Mouse (Mus musculus) neural tube, embryonic 12.5 days (tissue): ENCODE data around the gene Rhog. TPM values are rescaled to one million over a fixed set of nuclear protein-coding genes. Genes with fewer than 3 reads are reported as not detected.

Experiments
- ATAC-seq: fragments of 200-750 bp; cut with Nextera tagmentation; 2 replicates; pipeline ENCODE4 v1.8.0; 2017; ENCODE audit warnings: low read depth, mild to moderate bottlenecking, moderate TSS enrichment, moderate library complexity; ENCODE audit not compliant: low FRiP score
- H3K27ac ChIP-seq: fragments of 300-500 bp; sonication (generic); 2 replicates; pipeline ENCODE4 v1.5.1; 2016
- H3K27me3 ChIP-seq: fragments of 300-500 bp; sonication (generic); replicated peaks from 2 replicates; pipeline ENCODE4 v1.6.1; 2016; ENCODE audit warnings: mild to moderate bottlenecking
- H3K36me3 ChIP-seq: fragments of 300-500 bp; sonication (generic); 2 replicates; pipeline ENCODE4 v1.6.1; 2016; ENCODE audit warnings: mild to moderate bottlenecking
- H3K4me1 ChIP-seq: fragments of 300-500 bp; sonication (generic); 2 replicates; pipeline ENCODE4 v1.6.1; 2016
- H3K4me2 ChIP-seq: fragments of 300-500 bp; sonication (generic); replicated peaks from 2 replicates; pipeline ENCODE4 v1.6.1; 2016; ENCODE audit warnings: mild to moderate bottlenecking
- H3K4me3 ChIP-seq: fragments of 300-500 bp; sonication (generic); 2 replicates; pipeline ENCODE4 v1.5.1; 2016
- H3K9ac ChIP-seq: fragments of 300-500 bp; sonication (generic); 2 replicates; pipeline ENCODE4 v1.6.1; 2016; ENCODE audit warnings: mild to moderate bottlenecking
- H3K9me3 ChIP-seq: fragments of 300-500 bp; sonication (generic); 2 replicates; pipeline ENCODE4 v1.6.1; 2016; ENCODE audit warnings: mild to moderate bottlenecking
- WGBS: fragments of 180-500 bp; shearing (Covaris S2); methylation state at CpG from one replicate; pipeline ENCODE4 v1.1.7; 2016; 5-methylcytosine and 5-hydroxymethylcytosine counted together
- polyA plus RNA-seq: library from polyadenylated mRNA; unstranded; fragments of >200 nt; fragmentation: Nextera tagmentation; extraction: Ambion mirVana; gene quantifications from 2 replicates; pipeline ENCODE4 v1.2.1, GENCODE M21; 2016

The Rhog gene
- polyA plus RNA-seq, 1 experiment from 2014 or later, result 28.2 TPM

DNA sequence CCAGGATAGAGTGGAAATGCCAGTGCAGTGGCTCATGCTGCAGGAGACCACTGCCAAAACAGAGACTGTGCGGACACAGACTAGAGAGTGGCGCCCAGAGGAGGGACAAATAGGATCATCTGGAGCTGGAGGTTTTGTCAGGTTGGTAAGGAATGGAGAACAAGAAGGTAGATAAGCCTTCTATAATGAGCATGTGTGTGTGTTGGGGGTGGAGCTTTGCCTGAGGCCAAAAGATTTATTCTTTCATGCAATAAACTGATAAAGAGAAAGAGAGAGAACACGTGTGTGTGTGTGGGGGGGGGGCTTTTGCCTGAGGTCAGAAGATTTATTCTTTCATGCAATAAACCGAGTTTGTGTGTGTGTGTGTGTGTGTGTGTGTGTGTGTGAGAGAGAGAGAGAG lies 22.8 kb downstream of the Rhog start:
- no peak for ATAC-seq
- Histone ChIP-seq H3K4me1 (no peaks in the 10 kb centered on the region), H3K4me3 (no peak overlapping the region), H3K9ac (no peak overlapping the region), H3K4me2 (no peak overlapping the region), H3K9me3 (no peaks in the 10 kb centered on the region), H3K27me3 (no peaks in the 10 kb centered on the region), H3K27ac (no peak overlapping the region), H3K36me3 (peaks cover 25% of the 10 kb centered on the region)
- WGBS, result 79% methylated on average over 4 of the region's 4 CpGs

DNA sequence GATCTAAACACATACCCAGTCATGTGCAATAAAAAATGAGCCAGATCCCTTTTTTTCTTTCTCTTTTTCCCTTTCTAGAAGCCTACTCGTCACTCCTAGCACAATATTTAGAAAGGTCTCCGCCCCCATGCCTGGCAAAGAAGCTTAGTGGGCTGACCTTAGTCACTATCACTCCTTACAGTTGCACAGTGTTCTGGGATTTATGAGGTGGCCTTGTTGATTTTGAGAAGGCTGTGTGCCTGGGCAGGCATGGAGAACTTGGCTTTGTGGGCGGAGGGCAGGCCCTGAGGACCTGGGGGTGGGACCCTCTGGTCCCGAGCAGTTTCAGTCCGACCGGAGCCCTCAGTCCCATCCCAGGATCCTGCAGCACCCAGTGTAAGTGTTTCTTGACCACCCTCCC lies 26.0 kb downstream of the Rhog start:
- 93% methylated on average over 6 of the region's 6 CpGs for WGBS
- Histone ChIP-seq H3K36me3 (peaks cover 6% of the 10 kb centered on the region; the same call in 1 of the 2 replicates), H3K9me3 (no peaks in the 10 kb centered on the region)

DNA sequence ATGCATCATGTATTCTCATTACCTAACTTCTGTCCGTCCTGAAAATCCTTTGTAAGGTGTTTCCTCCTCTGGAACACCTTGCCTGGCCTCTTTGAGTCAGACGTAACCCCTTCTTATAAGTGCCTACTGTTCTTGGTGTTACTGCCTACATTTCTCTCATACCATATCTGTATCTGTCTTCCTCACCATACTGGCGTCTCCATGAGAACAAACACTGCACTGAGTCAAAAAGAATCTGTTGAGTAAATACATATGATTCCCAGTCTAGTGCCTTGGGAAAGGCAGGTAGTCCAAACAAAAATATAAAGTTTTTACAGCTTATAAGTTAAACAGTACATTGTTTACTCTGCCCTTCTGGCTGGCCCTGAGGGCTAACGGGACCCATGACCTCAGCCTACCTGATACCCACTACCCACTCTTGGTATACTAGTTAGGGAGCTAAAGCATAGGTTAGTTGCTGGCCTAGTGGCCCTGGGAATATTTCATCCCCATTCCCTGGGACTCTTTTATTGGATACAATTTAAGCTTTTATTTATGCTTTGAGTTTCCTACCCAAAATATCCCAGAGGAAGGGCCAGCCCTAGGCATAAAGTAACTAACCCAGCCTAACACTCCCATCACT lies 27.7 kb downstream of the Rhog start:
- Histone ChIP-seq H3K27ac (no peak overlapping the region), H3K9ac (no peak overlapping the region), H3K4me3 (no peak overlapping the region), H3K9me3 (no peaks in the 10 kb centered on the region), H3K4me1 (no peaks in the 10 kb centered on the region), H3K27me3 (no peaks in the 10 kb centered on the region), H3K36me3 (peaks cover 6% of the 10 kb centered on the region; the same call in 1 of the 2 replicates), H3K4me2 (no peak overlapping the region)
- ATAC-seq, result no peak
- WGBS, result 95% methylated on average over 4 of the region's 4 CpGs

More for the DNA sequence above, 26.0 kb downstream of the Rhog start:
- Histone ChIP-seq H3K27me3 (no peaks in the 10 kb centered on the region), H3K27ac (no peak overlapping the region), H3K4me2 (no peak overlapping the region), H3K9ac (no peak overlapping the region), H3K4me3 (no peak overlapping the region), H3K4me1 (no peaks in the 10 kb centered on the region)
- no peak for ATAC-seq

DNA sequence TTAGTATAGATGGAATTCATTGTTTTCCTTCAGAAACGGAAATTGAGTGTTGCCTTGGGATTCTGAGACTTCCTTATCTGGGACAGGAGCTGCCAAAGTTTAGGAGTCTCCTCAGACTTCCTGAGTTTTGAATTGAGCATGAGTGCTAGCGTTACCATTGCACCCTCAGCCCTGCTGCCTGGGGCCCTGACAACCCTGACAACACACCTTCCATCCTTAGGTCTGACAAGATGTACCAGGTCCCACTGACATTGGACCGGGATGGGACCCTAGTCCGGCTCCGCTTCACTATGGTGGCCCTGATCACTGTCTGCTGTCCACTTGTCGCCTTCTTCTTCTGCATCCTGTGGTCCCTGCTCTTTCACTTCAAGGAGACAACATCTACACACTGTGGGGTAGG lies 29.8 kb downstream of the Rhog start:
- Histone ChIP-seq H3K9ac (no peak overlapping the region), H3K4me1 (peaks cover 4% of the 10 kb centered on the region; the same call in 1 of the 2 replicates), H3K27me3 (no peaks in the 10 kb centered on the region), H3K36me3 (peaks cover 6% of the 10 kb centered on the region; the same call in 1 of the 2 replicates), H3K4me3 (no peak overlapping the region), H3K9me3 (no peaks in the 10 kb centered on the region), H3K4me2 (no peak overlapping the region), H3K27ac (no peak overlapping the region)
- WGBS, result 93% methylated on average over 6 of the region's 6 CpGs
- no peak for ATAC-seq

DNA sequence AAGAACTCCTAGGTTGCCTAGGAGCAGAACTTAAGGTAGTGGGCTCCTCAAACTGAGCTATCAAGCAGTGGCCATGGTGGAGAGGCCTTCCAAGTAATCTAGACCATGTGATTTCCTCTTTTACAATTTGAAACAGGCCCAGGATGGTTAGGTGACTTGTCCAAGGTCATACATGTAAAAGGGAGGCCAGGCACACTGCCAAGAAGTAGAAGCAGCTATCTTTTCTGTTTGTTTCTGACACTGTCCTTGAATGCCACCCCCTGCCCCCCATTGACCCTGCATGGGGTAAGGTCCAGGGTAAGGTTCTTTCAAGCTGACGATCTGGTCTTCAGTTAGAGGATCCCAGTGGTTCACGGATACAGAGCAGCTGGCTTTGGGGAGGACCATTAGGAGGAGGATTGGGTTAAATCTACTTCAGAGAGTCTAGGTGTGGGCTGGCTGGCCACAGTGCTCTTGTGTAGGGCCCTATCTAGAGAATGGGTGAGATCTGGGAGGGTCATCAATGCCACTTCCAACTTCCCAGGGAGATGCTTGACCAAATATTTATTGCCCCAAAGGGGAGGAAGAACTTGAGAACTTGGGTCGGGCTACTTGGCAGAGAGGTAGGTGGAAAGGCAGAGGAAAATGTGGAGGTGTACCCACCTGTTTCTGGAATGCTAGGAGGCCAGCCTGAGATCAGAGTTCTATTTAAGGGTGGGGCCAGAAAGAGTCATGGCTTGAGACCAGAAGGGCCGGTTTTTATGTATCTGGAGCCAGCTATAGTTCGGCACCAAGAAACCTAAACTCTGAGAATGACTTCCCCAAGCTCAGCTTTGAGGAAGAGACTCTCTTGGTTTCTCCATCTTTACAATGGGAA lies 31.7 kb downstream of the Rhog start:
- H3K4me1 ChIP-seq, result peaks cover 4% of the 10 kb centered on the region; the same call in 1 of the 2 replicates
- H3K9me3 ChIP-seq, result no peaks in the 10 kb centered on the region
- no peak overlapping the region for H3K9ac ChIP-seq
- 90% methylated on average over 5 of the region's 5 CpGs for WGBS
- ATAC-seq, result no peak
- H3K4me3 ChIP-seq, result no peak overlapping the region
- H3K27me3 ChIP-seq, result no peaks in the 10 kb centered on the region
- H3K27ac ChIP-seq, result no peak overlapping the region
- peaks cover 2% of the 10 kb centered on the region; the same call in 1 of the 2 replicates for H3K36me3 ChIP-seq
- H3K4me2 ChIP-seq, result no peak overlapping the region; the same call in 1 of the 2 replicates

DNA sequence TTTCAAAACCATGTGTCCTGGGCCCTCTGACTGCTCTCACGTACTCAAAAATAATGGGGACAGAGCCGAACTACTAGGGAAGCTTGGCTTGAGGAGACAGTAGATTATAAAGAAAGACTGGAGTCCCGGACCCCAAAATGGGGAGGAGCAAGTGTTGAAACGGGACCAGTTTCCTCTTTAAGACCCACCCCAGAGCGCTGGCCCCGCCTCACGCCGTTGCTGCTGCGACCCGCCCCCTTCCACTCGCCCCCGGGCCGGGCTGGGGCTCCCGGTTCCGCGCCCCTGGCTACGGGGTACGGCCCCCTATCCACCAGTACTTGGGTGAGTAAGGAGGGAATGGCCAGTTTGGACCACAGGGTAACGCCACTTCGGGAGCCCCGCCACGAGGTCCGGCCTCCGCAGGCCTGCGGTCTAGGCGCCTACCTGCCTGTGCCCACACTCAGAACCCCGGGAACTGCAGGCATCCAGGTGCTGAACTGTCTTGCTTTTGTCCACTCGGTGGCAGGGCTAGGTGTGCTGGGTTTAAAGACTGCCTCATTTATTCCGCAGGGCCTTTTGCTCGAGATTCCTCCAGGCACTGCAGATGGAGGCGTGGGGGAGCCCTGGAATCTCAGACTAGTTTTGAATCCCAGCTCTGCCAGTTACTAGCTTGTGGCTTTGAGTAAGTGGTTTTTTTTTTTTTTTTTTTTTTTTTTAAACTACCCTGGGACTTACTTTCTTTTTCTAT lies 32.9 kb downstream of the Rhog start:
- ATAC-seq, result peak; percentile 83
- Histone ChIP-seq H3K9me3 (no peaks in the 10 kb centered on the region), H3K4me3 (peak overlapping the region; percentile 61), H3K27me3 (no peaks in the 10 kb centered on the region), H3K4me1 (peaks cover 4% of the 10 kb centered on the region; the same call in 1 of the 2 replicates), H3K4me2 (peak overlapping the region; percentile 78), H3K27ac (no peak overlapping the region), H3K9ac (peak overlapping the region; percentile 68), H3K36me3 (no peaks in the 10 kb centered on the region)
- WGBS, result 2% methylated on average over 31 of the region's 31 CpGs

DNA sequence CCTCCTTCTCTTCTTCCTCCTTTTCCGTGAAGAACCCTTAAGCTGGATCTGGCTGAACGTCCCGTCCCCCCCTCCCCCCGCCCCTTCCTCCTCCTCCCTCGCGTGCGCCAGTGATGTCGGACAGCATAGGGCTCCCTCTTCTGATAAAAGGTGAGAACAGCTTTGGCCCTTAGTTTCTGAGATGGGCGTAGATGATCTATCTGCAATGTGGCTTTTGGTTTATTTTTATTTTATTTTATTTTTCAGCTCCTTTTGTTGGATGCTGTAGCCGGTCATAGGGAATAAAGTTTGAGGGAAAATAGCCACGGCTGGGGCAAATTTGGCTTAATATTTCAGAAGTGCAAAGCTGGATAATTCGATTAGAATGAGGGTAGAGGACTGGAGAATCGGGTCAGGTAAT lies 33.5 kb downstream of the Rhog start:
- under 1% methylated on average over 10 of the region's 13 CpGs for WGBS
- H3K4me2 ChIP-seq, result peak overlapping the region; percentile 78
- H3K36me3 ChIP-seq, result no peaks in the 10 kb centered on the region
- H3K4me1 ChIP-seq, result peaks cover 4% of the 10 kb centered on the region; the same call in 1 of the 2 replicates
- H3K9ac ChIP-seq, result peak overlapping the region; percentile 68
- no peaks in the 10 kb centered on the region for H3K9me3 ChIP-seq
- H3K27me3 ChIP-seq, result no peaks in the 10 kb centered on the region
- H3K27ac ChIP-seq, result no peak overlapping the region
- peak overlapping the region; percentile 61 for H3K4me3 ChIP-seq
- ATAC-seq, result peak; percentile 76; the same call in 1 of the 2 replicates

DNA sequence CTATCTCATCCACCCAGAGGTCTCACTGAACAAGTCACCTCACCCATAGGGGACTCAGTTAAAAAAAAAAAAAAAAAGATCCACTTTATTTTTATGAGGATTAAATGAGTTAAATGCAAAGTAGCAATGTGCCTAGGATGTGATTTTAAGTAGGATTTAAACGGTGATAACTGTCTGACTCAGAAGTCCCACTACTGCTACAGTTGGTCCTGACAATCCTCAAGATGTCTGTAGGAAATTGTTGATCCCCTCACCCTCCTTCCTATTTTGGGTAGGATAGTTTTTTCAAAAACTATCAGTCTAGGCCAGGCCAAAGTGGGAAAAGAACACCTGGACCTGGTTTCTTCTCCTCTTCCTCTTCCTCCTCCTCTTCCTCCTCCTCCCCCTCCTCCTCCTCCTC lies 34.0 kb downstream of the Rhog start:
- Histone ChIP-seq H3K4me2 (peak overlapping the region; percentile 78), H3K27me3 (no peaks in the 10 kb centered on the region), H3K4me3 (0 out of 2 replicates have a peak overlapping the region, but pooled peaks have one; percentile 20), H3K9ac (no peak overlapping the region), H3K4me1 (peaks cover 4% of the 10 kb centered on the region; the same call in 1 of the 2 replicates), H3K36me3 (no peaks in the 10 kb centered on the region), H3K9me3 (no peaks in the 10 kb centered on the region), H3K27ac (no peak overlapping the region)
- ATAC-seq, result no peak
- WGBS, result 70% methylated on average over 1 of the region's 1 CpGs

DNA sequence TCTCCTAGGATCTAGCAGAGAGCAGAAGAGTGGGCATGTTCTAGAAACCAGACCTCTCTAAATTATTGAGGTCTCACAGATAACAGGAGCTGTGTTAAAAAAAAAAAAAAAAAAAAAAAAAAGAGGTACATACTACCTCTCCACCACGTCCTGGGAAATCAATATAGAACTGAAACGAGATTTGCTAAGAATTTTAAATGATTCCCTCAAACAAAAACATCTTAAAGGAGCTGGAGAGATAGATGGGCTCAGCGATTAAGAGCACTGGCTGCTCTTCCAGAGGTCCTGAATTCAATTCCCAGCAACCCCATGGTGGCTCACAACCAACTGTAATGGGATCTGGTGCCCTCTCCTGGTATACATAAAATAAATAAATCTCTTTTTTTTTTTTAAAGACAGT lies 44.8 kb downstream of the Rhog start:
- H3K9me3 ChIP-seq, result no peaks in the 10 kb centered on the region
- H3K4me2 ChIP-seq, result peak overlapping the region; percentile 59
- peak overlapping the region; percentile 65; the same call in 1 of the 2 replicates for H3K27ac ChIP-seq
- ATAC-seq, result no peak
- H3K36me3 ChIP-seq, result no peaks in the 10 kb centered on the region
- peak overlapping the region; percentile 68 for H3K4me3 ChIP-seq
- peaks cover 4% of the 10 kb centered on the region for H3K4me1 ChIP-seq
- 70% methylated on average over 3 of the region's 3 CpGs for WGBS
- H3K27me3 ChIP-seq, result no peaks in the 10 kb centered on the region
- peak overlapping the region; percentile 39; the same call in 1 of the 2 replicates for H3K9ac ChIP-seq

DNA sequence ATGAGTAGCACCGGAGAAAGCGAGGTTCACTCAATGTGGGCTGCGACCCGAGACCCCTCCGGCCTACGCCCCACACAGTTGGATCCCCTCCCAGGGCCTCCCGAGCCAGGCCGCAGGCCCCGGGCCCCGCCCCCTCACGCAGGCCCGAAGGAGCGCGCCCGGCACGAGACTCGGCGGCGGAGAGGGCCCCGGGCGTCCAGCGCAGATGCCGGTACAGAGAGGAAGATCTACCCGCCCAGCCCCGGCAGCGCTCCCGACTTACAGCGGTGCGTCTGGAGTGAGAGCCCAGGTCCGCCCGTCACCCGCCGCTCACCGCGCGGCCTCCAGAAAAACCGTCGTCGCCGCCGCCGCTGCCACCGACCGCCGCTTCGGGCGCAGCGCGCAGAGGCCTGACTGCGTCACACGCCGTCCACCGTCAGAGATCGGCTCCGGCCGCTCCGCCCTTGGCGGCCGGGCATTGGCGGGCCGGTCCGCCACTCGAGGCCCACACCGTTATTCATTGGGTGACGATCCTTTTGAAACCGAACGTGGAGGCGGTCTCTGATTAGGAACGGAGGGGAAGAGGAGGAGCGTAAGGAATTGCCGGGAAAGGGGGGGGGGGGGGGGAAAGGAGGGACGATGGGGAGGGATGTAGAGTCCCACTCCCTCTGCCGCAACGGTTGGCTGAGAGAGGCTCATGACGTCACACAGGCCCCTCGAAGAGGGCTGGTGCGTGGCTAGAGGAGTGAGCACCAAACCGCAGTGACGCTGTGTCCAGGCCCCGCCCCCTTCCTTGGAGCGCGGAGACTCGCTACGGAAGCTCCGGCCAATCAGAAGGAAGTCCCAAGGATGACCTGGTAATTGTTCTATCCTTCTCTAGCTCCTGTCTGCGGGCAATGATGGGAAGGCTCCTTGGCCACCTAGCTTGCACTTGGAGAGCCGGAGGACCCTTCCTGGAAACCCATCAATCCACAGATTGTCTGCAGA lies 45.8 kb downstream of the Rhog start, which contains the start of the genes Nup98 and Pgap2:
Gene Nup98, minus strand, starts transcription at position 421 of the 966 bp plus-strand sequence.
Gene Pgap2, plus strand, starts transcription at position 453 of the 966 bp plus-strand sequence.
- Histone ChIP-seq H3K36me3 (no peaks in the 10 kb centered on the region), H3K4me1 (peaks cover 4% of the 10 kb centered on the region), H3K27me3 (no peaks in the 10 kb centered on the region), H3K4me3 (peak within 1 kb of the TSS; percentile 68), H3K27ac (peak within 1 kb of the TSS; percentile 82), H3K9me3 (no peaks in the 10 kb centered on the region), H3K4me2 (peak within 1 kb of the TSS; percentile 82), H3K9ac (peak within 1 kb of the TSS; percentile 87)
- peak; percentile 99 for ATAC-seq
- under 1% methylated on average over 84 of the region's 87 CpGs for WGBS

DNA sequence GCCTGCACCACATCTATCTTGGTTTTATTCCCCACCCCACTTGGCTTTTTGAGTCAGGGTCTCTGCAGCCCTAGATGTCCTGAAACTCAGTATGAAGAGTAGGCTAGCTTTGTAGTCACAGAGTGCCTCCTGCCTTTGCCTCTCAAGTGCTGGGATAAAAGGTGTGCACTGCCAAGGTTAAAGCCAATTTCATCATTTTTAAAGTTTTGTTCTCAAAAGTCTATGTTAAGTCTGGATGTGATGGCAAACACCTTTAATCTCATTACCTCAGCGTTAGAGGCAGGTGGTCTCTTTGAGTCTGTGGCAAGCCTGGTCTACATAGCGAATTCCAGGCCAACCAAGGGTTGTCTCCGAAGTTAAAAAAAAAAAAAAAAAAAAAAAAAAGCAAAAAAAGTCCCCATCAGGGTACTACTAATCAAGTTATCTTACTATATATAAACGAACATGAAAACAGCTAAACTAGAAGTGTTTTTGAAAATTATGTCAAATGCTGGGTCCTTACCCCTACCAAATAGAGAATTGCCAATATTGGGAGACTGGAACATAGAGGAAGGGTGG lies 47.0 kb downstream of the Rhog start:
- peak overlapping the region; percentile 68 for H3K4me3 ChIP-seq
- no peak overlapping the region for H3K27ac ChIP-seq
- H3K9ac ChIP-seq, result peak overlapping the region; percentile 87
- no peak for ATAC-seq
- peak overlapping the region; percentile 82 for H3K4me2 ChIP-seq
- 62% methylated on average over 4 of the region's 4 CpGs for WGBS
- peaks cover 4% of the 10 kb centered on the region for H3K4me1 ChIP-seq
- H3K36me3 ChIP-seq, result no peaks in the 10 kb centered on the region
- H3K27me3 ChIP-seq, result no peaks in the 10 kb centered on the region
- no peaks in the 10 kb centered on the region for H3K9me3 ChIP-seq
